Mouse (Mus musculus): Measurements from ENCODE around the gene Bicral.

- TF ChIP-seq CTCF (IDR thresholded peaks at IDR 0.05; ENCODE audit: extremely low read depth, insufficient read depth, low read length) (no peak), POLR2A (IDR thresholded peaks at IDR 0.05; ENCODE audit: extremely low read depth, insufficient read depth, low read length) (peak; percentile 97)
Measured at GRCm38 (mm10) chr17:46890116-46890815, 32.0 kb upstream of the Bicral start, which contains the start of gene Tbcc.
